Mouse (Mus musculus) heart, postnatal 0 days (tissue): ENCODE measurements around the gene Spata21. TPM values are rescaled to one million over a fixed set of nuclear protein-coding genes. Genes with fewer than 3 reads are reported as not detected.

Source experiments
- ATAC-seq: fragments of 200-750 bp; cut with Nextera tagmentation; 2 replicates; pipeline ENCODE4 v1.8.0; 2017; ENCODE audit warnings: low read depth, moderate number of reproducible peaks, moderate library complexity; ENCODE audit not compliant: insufficient read depth
- DNase-seq: peaks from one replicate; pipeline ENCODE4 v3.0.0-alpha.2; 2016; ENCODE audit warnings: low spot score
- H3K27ac ChIP-seq: fragments of 300-500 bp; sonication (generic); 2 replicates; pipeline ENCODE4 v1.5.1; 2014; ENCODE audit warnings: low read depth, mild to moderate bottlenecking
- H3K27me3 ChIP-seq: fragments of 300-500 bp; sonication (generic); 2 replicates; pipeline ENCODE4 v1.6.1; 2014; ENCODE audit warnings: low read length, mixed read lengths; ENCODE audit not compliant: control insufficient read depth, insufficient read depth
- H3K36me3 ChIP-seq: fragments of 300-500 bp; sonication (generic); replicated peaks from 2 replicates; pipeline ENCODE4 v1.6.1; 2014; ENCODE audit warnings: low read length, mixed read lengths; ENCODE audit not compliant: control insufficient read depth, insufficient read depth
- H3K4me1 ChIP-seq: fragments of 300-500 bp; sonication (generic); 2 replicates; pipeline ENCODE4 v1.6.1; 2014; ENCODE audit warnings: antibody characterized with exemption; ENCODE audit not compliant: control insufficient read depth, insufficient read depth
- H3K4me2 ChIP-seq: fragments of 300-500 bp; sonication (generic); 2 replicates; pipeline ENCODE4 v1.6.1; 2014; ENCODE audit warnings: low read depth, mild to moderate bottlenecking, low read length, moderate library complexity
- H3K4me3 ChIP-seq: fragments of 300-500 bp; sonication (generic); 2 replicates; pipeline ENCODE4 v1.5.1; 2014; ENCODE audit warnings: low read depth, low read length
- H3K9ac ChIP-seq: fragments of 300-500 bp; sonication (generic); replicated peaks from 2 replicates; pipeline ENCODE4 v1.6.1; 2014; ENCODE audit warnings: low read depth, low read length, mixed read lengths
- H3K9me3 ChIP-seq: fragments of 300-500 bp; sonication (generic); replicated peaks from 2 replicates; pipeline ENCODE4 v1.6.1; 2016; ENCODE audit warnings: low read length; ENCODE audit not compliant: control insufficient read depth
- CTCF ChIP-seq: IDR thresholded peaks from 2 replicates; pipeline ENCODE4 v1.5.1; 2016; ENCODE audit warnings: antibody characterized with exemption, control low read depth, low read depth
- EP300 ChIP-seq: IDR thresholded peaks from 2 replicates; pipeline ENCODE4 v1.6.1; 2016; ENCODE audit warnings: antibody characterized with exemption, low read depth
- WGBS: fragments of 180-500 bp; shearing (Covaris S2); extraction: QIAGEN DNeasy Blood & Tissue Kit; methylation state at CpG from one replicate; pipeline ENCODE4 v1.1.7; 2014; 5-methylcytosine and 5-hydroxymethylcytosine counted together
- polyA plus RNA-seq: library from polyadenylated mRNA; unstranded; fragments of >200 nt; fragmentation: Nextera tagmentation; extraction: Ambion mirVana; gene quantifications from 2 replicates; pipeline ENCODE4 v1.2.1, GENCODE M21; 2015
- total RNA-seq: library from RNA; depleted of rRNA; stranded (reverse); fragments of >200 nt; gene quantifications from 2 replicates; pipeline ENCODE4 v1.2.3, GENCODE M21; 2014; ENCODE audit warnings: low replicate concordance

The Spata21 gene
- total and polyA plus RNA-seq, 2 experiments from 2014 or later, result not detected

GRCm38 (mm10) chr4:141060426-141061301, 27.5 kb upstream of the Spata21 start, which contains the start of gene Crocc:
Gene Crocc, minus strand, starts transcription at chr4:141060550.
- DNase-seq (peak; percentile 98), ATAC-seq (peak; percentile 96)
- under 1% methylated on average over 77 of the region's 77 CpGs for WGBS
- no peaks in the 10 kb centered on the region for H3K9me3 ChIP-seq
- H3K27me3 ChIP-seq, result no peaks in the 10 kb centered on the region
- peak within 1 kb of the TSS; percentile 87 for H3K4me2 ChIP-seq
- peak within 1 kb of the TSS; percentile 57 for H3K4me3 ChIP-seq
- peak within 1 kb of the TSS; percentile 63 for H3K9ac ChIP-seq
- peaks cover 5% of the 10 kb centered on the region; the same call in 1 of the 2 replicates for H3K36me3 ChIP-seq
- TF ChIP-seq EP300, result peak; percentile 23; the same call in 1 of the 2 replicates
- peak; percentile 96 for TF ChIP-seq CTCF
- H3K27ac ChIP-seq, result peak within 1 kb of the TSS; percentile 79
- H3K4me1 ChIP-seq, result peaks cover 5% of the 10 kb centered on the region; the same call in 1 of the 2 replicates

GRCm38 (mm10) chr4:141064104-141064659, 24.0 kb upstream of the Spata21 start:
- 68% methylated on average over 4 of the region's 4 CpGs for WGBS

GRCm38 (mm10) chr4:141065123-141065522, 23.0 kb upstream of the Spata21 start:
- H3K4me1 ChIP-seq, result peaks cover 29% of the 10 kb centered on the region
- H3K4me3 ChIP-seq, result no peak overlapping the region
- WGBS, result 9% methylated on average over 8 of the region's 8 CpGs
- H3K27ac ChIP-seq, result no peak overlapping the region
- H3K4me2 ChIP-seq, result no peak overlapping the region
- ATAC-seq (peak; percentile 25; the same call in 1 of the 2 replicates), DNase-seq (peak; percentile 92)
- no peak for TF ChIP-seq EP300
- TF ChIP-seq CTCF, result peak; percentile 99
- H3K27me3 ChIP-seq, result no peaks in the 10 kb centered on the region
- no peak overlapping the region for H3K9ac ChIP-seq
- H3K9me3 ChIP-seq, result no peaks in the 10 kb centered on the region
- H3K36me3 ChIP-seq, result peaks cover 44% of the 10 kb centered on the region

More at GRCm38 (mm10) chr4:141064104-141064659, 24.0 kb upstream of the Spata21 start:
- no peak overlapping the region for H3K27ac ChIP-seq
- H3K4me1 ChIP-seq, result peaks cover 29% of the 10 kb centered on the region
- H3K4me3 ChIP-seq, result no peak overlapping the region
- TF ChIP-seq CTCF (no peak), EP300 (no peak)
- no peak for ATAC-seq
- no peak overlapping the region for H3K9ac ChIP-seq
- no peaks in the 10 kb centered on the region for H3K9me3 ChIP-seq
- no peaks in the 10 kb centered on the region for H3K27me3 ChIP-seq
- peaks cover 36% of the 10 kb centered on the region for H3K36me3 ChIP-seq
- H3K4me2 ChIP-seq, result no peak overlapping the region
- no peak for DNase-seq

GRCm38 (mm10) chr4:141066709-141067515, 21.2 kb upstream of the Spata21 start:
- H3K4me2 ChIP-seq, result no peak overlapping the region
- H3K4me3 ChIP-seq, result no peak overlapping the region
- no peak for TF ChIP-seq CTCF
- no peak for TF ChIP-seq EP300
- DNase-seq (peak; percentile 15), ATAC-seq (0 out of 2 replicates have a peak, but pooled peaks have one; percentile 8)
- H3K9me3 ChIP-seq, result no peaks in the 10 kb centered on the region
- H3K27ac ChIP-seq, result peak overlapping the region; percentile 37; the same call in 1 of the 2 replicates
- no peak overlapping the region for H3K9ac ChIP-seq
- no peaks in the 10 kb centered on the region for H3K27me3 ChIP-seq
- peaks cover 24% of the 10 kb centered on the region for H3K4me1 ChIP-seq
- WGBS, result 63% methylated on average over 12 of the region's 12 CpGs
- peaks cover 62% of the 10 kb centered on the region for H3K36me3 ChIP-seq

- no peak overlapping the region for H3K4me2 ChIP-seq
- DNase-seq (no peak), ATAC-seq (no peak)
- no peaks in the 10 kb centered on the region for H3K27me3 ChIP-seq
- no peaks in the 10 kb centered on the region for H3K9me3 ChIP-seq
- peaks cover 69% of the 10 kb centered on the region for H3K36me3 ChIP-seq
- TF ChIP-seq CTCF, result no peak
- no peak for TF ChIP-seq EP300
- H3K4me3 ChIP-seq, result no peak overlapping the region
- 42% methylated on average over 9 of the region's 9 CpGs for WGBS
- peaks cover 24% of the 10 kb centered on the region for H3K4me1 ChIP-seq
- H3K27ac ChIP-seq, result peak overlapping the region; percentile 37; the same call in 1 of the 2 replicates
- no peak overlapping the region for H3K9ac ChIP-seq
These were observed 20.6 kb upstream of the Spata21 start for GRCm38 (mm10) chr4:141067516-141068046.
